Mouse (Mus musculus): ENCODE results near the gene Cbx1.

GRCm38 (mm10) chr11:96837298-96837697 lies 48.4 kb downstream of the Cbx1 start:
- TF ChIP-seq GATA1 (IDR thresholded peaks at IDR 0.05; ENCODE audit: low read length) (no peak), TAL1 (IDR thresholded peaks at IDR 0.05; ENCODE audit: low read length) (no peak)

Measured in erythroblast, embryonic 14.5 days (primary cell).